ENCODE assay signal across 18 mouse cellular contexts in the genomic region with DNA sequence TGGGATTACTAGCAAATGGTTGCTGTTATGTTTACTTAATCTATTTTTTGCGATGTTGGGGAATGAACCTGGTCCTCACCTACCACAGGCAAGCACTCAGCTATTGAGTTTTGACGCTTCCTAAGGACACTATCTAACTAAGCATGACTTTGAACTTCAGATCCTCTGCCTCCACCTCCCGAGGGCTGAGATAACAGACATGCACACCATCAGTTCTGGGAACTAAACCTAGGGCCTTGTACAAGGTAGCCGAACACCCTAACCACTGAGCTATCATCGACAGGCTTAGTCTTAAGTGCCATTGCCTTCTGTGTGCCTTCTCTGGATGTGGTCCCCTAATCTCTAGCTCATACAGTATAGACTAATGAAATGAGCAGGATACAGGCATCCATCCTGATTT. TPM values are rescaled to one million over a fixed set of nuclear protein-coding genes. Genes with fewer than 3 reads are reported as not detected.
"Had no signal": no experiment of that assay in that cellular context is flagged by ENCODE, and none has a peak within 500 bp of the region (broad histone marks: within the 10 kb centered on the region; RNA-seq: fewer than 3 reads in every experiment).

No protein-coding gene starts in this region.

- H3K4me3 ChIP-seq: limb, embryonic 15.5 days; midbrain, embryonic 10.5 days; midbrain, embryonic 12.5 days; myocyte; neural tube, embryonic 13.5 days; neural tube, embryonic 15.5 days had no signal

- ATAC-seq: midbrain, embryonic 16.5 days had no signal

- H3K27me3 ChIP-seq: limb, embryonic 15.5 days; midbrain, embryonic 12.5 days; neural tube, embryonic 13.5 days had no signal

- DNase-seq: lung, adult 18-20 months; lung, embryonic 14.5 days; lung, postnatal 10 days; lung, postnatal 4 days; midbrain, embryonic 14.5 days; right cerebral cortex, postnatal 14 days; thymus, adult 18-20 months; thymus, postnatal 14 days; thymus, postnatal 36 days had no signal

- H3K9ac ChIP-seq: limb, embryonic 15.5 days; lung, embryonic 14.5 days; midbrain, embryonic 12.5 days; neural tube, embryonic 13.5 days; neural tube, embryonic 15.5 days had no signal

- H3K27ac ChIP-seq: midbrain, embryonic 10.5 days; midbrain, embryonic 12.5 days; neural tube, embryonic 13.5 days; neural tube, embryonic 15.5 days had no signal

- H3K36me3 ChIP-seq: limb, embryonic 15.5 days; midbrain, embryonic 10.5 days; midbrain, embryonic 12.5 days; neural tube, embryonic 13.5 days; neural tube, embryonic 15.5 days had no signal

- H3K4me1 ChIP-seq: midbrain, embryonic 10.5 days; midbrain, embryonic 12.5 days; neural tube, embryonic 13.5 days; neural tube, embryonic 15.5 days had no signal

- H3K9me3 ChIP-seq: limb, embryonic 15.5 days; midbrain, embryonic 10.5 days; midbrain, embryonic 12.5 days; neural tube, embryonic 13.5 days; neural tube, embryonic 15.5 days had no signal

- H3K4me2 ChIP-seq: limb, embryonic 15.5 days; lung, embryonic 14.5 days; midbrain, embryonic 12.5 days; neural tube, embryonic 13.5 days; neural tube, embryonic 15.5 days had no signal

RNA-seq across cellular contexts. Expression of a gene that starts 7.8 kb away (rescaled TPM):
- polyA plus RNA-seq: midbrain, embryonic 14.5 days; myocyte had no signal

RNA-seq across cellular contexts. Expression of a gene that starts 10.3 kb away (rescaled TPM):
- total RNA-seq: megakaryocyte-erythroid progenitor cell, adult 5-6 weeks had no signal

RNA-seq across cellular contexts. Expression of a gene that starts 30.1 kb away (rescaled TPM):
- polyA plus RNA-seq: midbrain, embryonic 10.5 days; spleen, adult 2 months had no signal
